Mouse (Mus musculus): ENCODE results near the gene Lin7c. TPM values are rescaled to one million over a fixed set of nuclear protein-coding genes. Genes with fewer than 3 reads are reported as not detected.

Gene Lin7c
- polyA plus RNA-seq, 1 experiment from 2014 or later, result 72.0 TPM

DNA sequence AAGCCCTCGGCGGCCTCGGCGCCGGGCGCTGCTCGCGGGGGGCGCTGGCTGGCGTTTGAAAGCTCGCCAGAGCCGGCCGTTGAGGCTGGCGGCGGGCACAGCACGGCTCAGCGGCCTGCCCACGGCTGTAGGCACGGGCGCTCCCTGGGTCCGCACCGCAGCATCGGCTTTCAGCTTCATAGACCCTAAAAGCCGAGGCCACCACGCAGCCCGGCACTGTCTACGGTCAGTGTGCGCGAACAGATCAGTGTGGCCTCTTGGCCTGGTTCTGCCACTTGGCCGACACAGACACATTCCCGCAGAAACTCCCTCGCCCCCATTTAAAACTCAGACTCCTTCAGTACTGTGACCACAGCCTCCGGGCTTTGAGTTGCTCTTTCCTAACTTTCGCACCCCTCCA lies 378 bp downstream of the Lin7c start:
- WGBS, result under 1% methylated on average over 24 of the region's 34 CpGs
- H3K4me2 ChIP-seq (replicated peaks), result peak overlapping the region; percentile 65
- peak overlapping the region; percentile 89 for H3K9ac ChIP-seq

DNA sequence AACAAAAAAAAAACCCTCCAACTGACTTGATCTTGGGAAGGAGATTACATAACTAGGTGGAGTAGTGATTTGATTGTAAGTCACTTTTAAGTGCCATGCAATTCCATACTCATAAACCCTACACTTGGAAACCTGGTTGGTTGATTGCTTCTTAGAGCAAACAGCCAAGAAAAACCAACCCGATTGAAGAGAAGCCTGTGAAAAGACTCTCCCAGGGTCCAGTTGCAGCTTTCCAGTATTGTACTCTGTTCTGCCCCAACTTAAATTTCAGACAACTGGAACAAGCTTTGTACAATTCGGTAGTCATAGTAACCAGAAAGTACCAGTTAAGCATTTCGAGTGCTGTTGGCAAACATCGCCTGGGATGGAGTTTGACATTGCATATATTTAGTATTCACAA lies 818 bp downstream of the Lin7c start:
- Histone ChIP-seq H3K27ac (peak overlapping the region; percentile 90), H3K9ac (peak overlapping the region; percentile 89), H3K4me3 (replicated peaks) (peak overlapping the region; percentile 82), H3K27me3 (replicated peaks) (no peaks in the 10 kb centered on the region), H3K36me3 (peaks cover 12% of the 10 kb centered on the region), H3K9me3 (no peaks in the 10 kb centered on the region), H3K4me1 (replicated peaks) (peaks cover 7% of the 10 kb centered on the region; the same call in 1 of the 2 replicates), H3K4me2 (replicated peaks) (peak overlapping the region; percentile 65)
- ATAC-seq, result no peak
- 22% methylated on average over 4 of the region's 4 CpGs for WGBS

More for the DNA sequence above, 378 bp downstream of the Lin7c start:
- H3K4me1 ChIP-seq (replicated peaks), result peaks cover 7% of the 10 kb centered on the region; the same call in 1 of the 2 replicates
- peak overlapping the region; percentile 82 for H3K4me3 ChIP-seq (replicated peaks)
- H3K9me3 ChIP-seq, result no peaks in the 10 kb centered on the region
- peak overlapping the region; percentile 90 for H3K27ac ChIP-seq
- peaks cover 10% of the 10 kb centered on the region for H3K36me3 ChIP-seq
- ATAC-seq, result peak; percentile 84
- no peaks in the 10 kb centered on the region for H3K27me3 ChIP-seq (replicated peaks)

DNA sequence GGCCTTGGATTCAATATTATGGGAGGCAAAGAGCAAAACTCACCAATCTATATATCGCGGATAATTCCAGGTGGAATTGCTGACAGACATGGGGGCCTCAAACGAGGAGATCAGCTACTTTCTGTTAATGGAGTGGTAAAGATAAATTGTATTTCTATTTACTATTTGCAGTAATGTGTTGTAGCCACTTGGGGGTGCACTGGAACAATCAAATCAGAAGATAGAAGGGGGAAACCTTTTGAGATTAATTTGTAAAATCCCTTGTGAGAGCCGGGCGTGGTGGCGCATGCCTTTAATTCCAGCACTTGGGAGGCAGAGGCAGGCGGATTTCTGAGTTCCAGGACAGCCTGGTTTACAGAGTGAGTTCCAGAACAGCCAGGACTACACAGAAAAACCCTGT lies 5.7 kb downstream of the Lin7c start:
- Histone ChIP-seq H3K27ac (no peak overlapping the region), H3K9ac (no peak overlapping the region), H3K4me1 (replicated peaks) (peaks cover 7% of the 10 kb centered on the region; the same call in 1 of the 2 replicates), H3K27me3 (replicated peaks) (no peaks in the 10 kb centered on the region), H3K4me2 (replicated peaks) (no peak overlapping the region), H3K36me3 (peaks cover 20% of the 10 kb centered on the region), H3K9me3 (no peaks in the 10 kb centered on the region), H3K4me3 (replicated peaks) (no peak overlapping the region)
- ATAC-seq, result no peak
- 85% methylated on average over 7 of the region's 7 CpGs for WGBS

DNA sequence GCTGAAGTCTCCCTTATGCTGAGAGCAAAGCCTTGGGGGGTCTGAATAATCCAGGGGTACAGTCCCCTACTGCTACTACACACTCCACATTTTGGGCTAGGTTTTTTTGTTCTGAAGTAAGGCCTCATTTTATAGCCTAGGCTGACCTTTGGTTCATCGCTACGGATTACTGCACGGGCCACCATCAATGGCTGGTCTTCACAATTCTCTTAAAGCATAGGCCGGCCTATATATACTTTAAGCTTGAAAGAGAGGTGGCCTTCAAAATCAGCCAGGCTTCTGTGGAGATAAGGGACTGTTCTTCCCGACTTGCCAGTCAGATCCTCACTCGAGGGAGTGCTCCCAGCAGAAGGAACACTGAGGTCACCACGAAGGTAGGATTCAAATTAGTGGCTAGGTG lies 12.2 kb downstream of the Lin7c start:
- Histone ChIP-seq H3K4me2 (replicated peaks) (no peak overlapping the region), H3K27ac (no peak overlapping the region), H3K36me3 (peaks cover 2% of the 10 kb centered on the region; the same call in 1 of the 2 replicates), H3K4me3 (replicated peaks) (no peak overlapping the region), H3K9me3 (no peaks in the 10 kb centered on the region), H3K4me1 (replicated peaks) (no peaks in the 10 kb centered on the region), H3K9ac (no peak overlapping the region), H3K27me3 (replicated peaks) (no peaks in the 10 kb centered on the region)
- ATAC-seq, result peak; percentile 43
- WGBS, result 61% methylated on average over 7 of the region's 7 CpGs

DNA sequence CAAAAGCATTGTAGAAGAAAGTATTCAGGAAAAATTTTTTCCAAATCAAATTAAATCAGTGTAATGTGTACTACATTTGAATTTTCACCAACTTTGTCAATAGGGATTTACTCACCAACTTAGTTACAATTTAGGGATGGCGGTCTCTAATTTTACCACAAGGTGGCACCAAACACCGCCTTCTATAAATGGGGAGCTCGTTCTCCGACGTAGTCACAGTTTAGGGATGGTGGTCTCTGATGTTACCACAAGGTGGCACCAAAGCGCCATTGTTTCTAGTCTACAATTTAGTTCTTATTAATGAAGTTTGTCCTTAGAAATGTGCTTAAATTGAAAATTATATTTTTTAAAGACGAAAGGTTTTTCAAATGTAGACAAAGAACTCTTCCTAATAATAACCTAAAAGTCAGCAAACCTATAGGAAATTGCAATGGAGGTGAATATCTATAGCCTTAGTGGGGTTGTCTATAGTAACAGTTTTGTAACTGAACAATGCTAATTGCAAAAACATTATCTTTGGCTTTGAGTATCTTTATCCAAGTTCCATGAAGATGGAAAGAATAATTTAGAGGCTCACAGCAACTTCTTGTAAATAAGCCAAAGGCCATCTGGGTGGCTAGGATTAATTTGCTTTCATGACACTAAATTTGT lies 13.6 kb downstream of the Lin7c start:
- no peak overlapping the region for H3K27ac ChIP-seq
- no peak overlapping the region for H3K4me2 ChIP-seq (replicated peaks)
- no peaks in the 10 kb centered on the region for H3K4me1 ChIP-seq (replicated peaks)
- 0 out of 2 replicates have a peak, but pooled peaks cover 2% of the 10 kb centered on the region for H3K36me3 ChIP-seq
- under 1% methylated on average over 7 of the region's 7 CpGs for WGBS
- H3K4me3 ChIP-seq (replicated peaks), result no peak overlapping the region
- H3K27me3 ChIP-seq (replicated peaks), result no peaks in the 10 kb centered on the region
- no peak overlapping the region for H3K9ac ChIP-seq
- no peaks in the 10 kb centered on the region for H3K9me3 ChIP-seq
- peak; percentile 65 for ATAC-seq

DNA sequence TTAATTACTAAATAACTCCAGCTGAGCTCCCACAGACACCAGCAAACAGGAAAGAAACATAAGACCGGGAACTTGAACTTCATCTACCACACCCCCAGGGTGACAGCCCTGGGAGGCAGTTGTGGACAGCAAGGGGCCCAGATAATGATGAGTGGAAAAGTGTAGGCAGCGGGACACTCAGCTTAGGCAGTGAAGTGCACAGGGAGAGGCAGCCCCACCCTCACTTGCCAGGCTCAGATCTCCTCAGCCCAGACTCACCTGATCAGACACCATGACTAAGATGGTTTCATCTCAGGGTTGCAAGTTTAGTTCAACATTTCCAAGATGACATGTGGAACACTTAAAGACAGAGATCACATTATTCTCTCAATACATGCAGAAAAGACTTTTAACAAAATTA lies 18.5 kb downstream of the Lin7c start:
- WGBS, result 55% methylated on average over 2 of the region's 2 CpGs
- peak; percentile 72 for ATAC-seq

DNA sequence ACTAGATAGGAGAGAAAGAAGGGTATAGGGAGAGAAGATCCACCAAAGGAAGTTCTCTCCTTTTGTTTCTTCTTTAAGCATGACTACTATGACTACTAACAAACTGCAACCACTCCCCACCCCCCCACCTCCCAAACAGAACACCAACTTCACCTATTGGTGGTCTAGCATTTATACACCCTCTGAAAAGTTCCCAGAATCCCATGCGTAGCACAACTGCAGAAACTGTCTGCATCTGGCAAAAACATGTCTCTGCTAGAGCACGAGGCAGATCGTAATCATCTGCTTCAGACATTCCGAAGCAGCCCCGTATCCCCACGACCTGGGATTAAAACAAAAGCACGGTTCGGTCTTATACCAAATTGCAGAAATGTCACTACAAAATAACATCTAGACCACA lies 21.6 kb downstream of the Lin7c start:
- Histone ChIP-seq H3K4me3 (replicated peaks) (no peak overlapping the region), H3K4me1 (replicated peaks) (no peaks in the 10 kb centered on the region), H3K4me2 (replicated peaks) (no peak overlapping the region), H3K9ac (no peak overlapping the region), H3K36me3 (no peaks in the 10 kb centered on the region), H3K27me3 (replicated peaks) (no peaks in the 10 kb centered on the region), H3K9me3 (no peaks in the 10 kb centered on the region), H3K27ac (no peak overlapping the region)
- WGBS, result 92% methylated on average over 8 of the region's 8 CpGs
- ATAC-seq, result no peak

More for the DNA sequence above, 18.5 kb downstream of the Lin7c start:
- Histone ChIP-seq H3K9ac (no peak overlapping the region), H3K4me2 (replicated peaks) (no peak overlapping the region), H3K36me3 (no peaks in the 10 kb centered on the region), H3K27me3 (replicated peaks) (no peaks in the 10 kb centered on the region), H3K4me1 (replicated peaks) (no peaks in the 10 kb centered on the region), H3K27ac (no peak overlapping the region), H3K9me3 (no peaks in the 10 kb centered on the region), H3K4me3 (replicated peaks) (no peak overlapping the region)

DNA sequence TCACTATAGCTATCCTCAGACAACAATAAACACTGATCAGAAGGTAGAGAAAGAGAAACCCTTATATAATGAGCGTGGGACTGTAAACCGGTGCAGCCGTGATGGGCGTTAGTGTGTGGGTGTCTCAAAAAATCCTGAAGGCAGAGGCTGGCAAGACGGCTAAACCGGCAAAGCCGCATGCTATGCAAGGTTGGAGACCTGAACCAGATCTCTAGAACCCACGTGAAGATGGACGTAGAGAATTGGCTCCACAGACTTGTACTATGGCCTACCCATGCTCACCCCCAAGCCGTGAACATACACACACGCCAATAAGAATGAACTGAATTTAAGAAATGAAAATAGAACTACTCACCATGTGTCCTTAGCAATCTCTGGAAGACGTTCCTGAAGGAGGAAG lies 22.1 kb downstream of the Lin7c start:
- ATAC-seq, result no peak
- no peaks in the 10 kb centered on the region for H3K4me1 ChIP-seq (replicated peaks)
- H3K27me3 ChIP-seq (replicated peaks), result no peaks in the 10 kb centered on the region
- H3K36me3 ChIP-seq, result no peaks in the 10 kb centered on the region
- no peak overlapping the region for H3K9ac ChIP-seq
- H3K9me3 ChIP-seq, result no peaks in the 10 kb centered on the region
- no peak overlapping the region for H3K27ac ChIP-seq
- WGBS, result 88% methylated on average over 12 of the region's 12 CpGs
- no peak overlapping the region for H3K4me2 ChIP-seq (replicated peaks)
- H3K4me3 ChIP-seq (replicated peaks), result no peak overlapping the region

DNA sequence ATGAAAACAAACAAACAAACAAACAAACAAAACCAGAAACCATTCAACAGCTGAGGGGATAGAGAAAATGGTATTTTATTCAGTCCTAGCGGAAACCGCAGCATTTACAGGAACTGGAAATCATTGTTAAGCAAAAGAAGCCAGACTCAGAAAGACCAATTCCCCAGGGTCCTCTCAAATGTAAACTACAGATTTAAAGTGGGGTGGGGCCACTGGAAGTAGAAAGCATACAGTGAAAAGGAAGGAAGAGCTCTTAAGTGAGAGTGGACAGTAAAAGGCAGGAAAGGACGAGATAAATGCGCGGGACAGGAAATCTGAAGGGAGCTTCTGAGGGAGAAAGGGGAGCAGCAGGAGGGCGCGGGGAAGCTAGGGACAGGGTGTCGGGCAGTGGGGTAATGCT lies 22.6 kb downstream of the Lin7c start:
- Histone ChIP-seq H3K9ac (no peak overlapping the region), H3K27me3 (replicated peaks) (no peaks in the 10 kb centered on the region), H3K36me3 (no peaks in the 10 kb centered on the region), H3K9me3 (no peaks in the 10 kb centered on the region), H3K4me3 (replicated peaks) (no peak overlapping the region), H3K4me1 (replicated peaks) (no peaks in the 10 kb centered on the region), H3K27ac (no peak overlapping the region), H3K4me2 (replicated peaks) (no peak overlapping the region)
- WGBS, result 62% methylated on average over 8 of the region's 8 CpGs
- ATAC-seq, result no peak

DNA sequence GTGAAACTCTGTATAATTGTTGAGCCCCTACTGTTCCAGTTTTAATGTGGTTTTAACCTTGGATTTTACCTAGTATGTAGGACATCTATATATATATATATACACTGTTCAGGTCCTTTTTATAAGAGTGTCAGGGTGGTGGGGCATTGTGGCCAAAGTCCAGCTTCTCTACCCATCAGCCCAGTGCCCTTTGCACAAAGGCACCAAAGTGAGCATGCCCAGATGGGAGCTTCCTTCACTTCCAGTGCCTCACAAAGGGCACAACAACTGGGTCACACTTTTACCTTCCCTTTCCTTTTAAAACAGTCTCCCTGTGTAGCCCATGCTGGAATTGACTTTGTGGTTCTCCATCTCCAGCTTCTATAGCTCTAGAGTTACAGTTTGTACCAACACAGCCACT lies 23.9 kb downstream of the Lin7c start:
- Histone ChIP-seq H3K27ac (no peak overlapping the region), H3K4me2 (replicated peaks) (no peak overlapping the region), H3K4me3 (replicated peaks) (no peak overlapping the region), H3K9me3 (no peaks in the 10 kb centered on the region), H3K4me1 (replicated peaks) (peaks cover 7% of the 10 kb centered on the region), H3K27me3 (replicated peaks) (no peaks in the 10 kb centered on the region), H3K36me3 (no peaks in the 10 kb centered on the region), H3K9ac (no peak overlapping the region)
- ATAC-seq, result no peak

DNA sequence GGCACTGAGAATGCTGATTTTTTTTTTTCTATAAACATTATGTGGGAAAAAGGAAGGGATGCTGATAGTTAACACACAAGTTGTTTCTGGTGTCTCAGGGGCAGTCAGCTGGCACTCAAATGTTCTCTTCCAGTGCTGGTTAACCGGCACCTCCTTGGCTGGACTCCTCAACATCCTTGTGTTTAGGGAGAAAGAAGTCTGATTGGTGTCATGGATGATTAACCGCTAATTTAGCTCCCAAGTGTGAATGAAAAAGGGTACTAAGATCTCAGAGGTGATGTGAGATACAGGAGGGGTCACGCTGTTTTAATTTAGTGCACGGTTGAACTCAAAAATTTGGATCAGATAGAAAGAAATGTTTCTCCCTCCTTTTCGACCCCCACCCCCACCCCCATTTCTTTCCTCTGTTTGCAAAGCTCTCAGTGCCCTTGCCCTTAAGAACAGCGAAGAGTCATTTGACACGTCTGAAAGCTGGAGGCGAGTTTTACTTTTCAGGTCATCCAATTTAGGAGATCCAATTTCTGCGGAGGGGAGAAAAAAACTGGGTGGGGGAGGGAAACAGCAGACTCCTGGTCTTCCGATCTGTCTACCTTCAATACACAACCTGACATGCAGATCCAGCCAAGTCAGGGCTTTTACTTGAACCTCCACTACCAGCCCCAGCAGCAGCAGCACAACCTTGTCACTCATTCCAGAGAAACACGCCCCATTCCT lies 26.3 kb downstream of the Lin7c start:
- 6% methylated on average over 11 of the region's 11 CpGs for WGBS
- no peak overlapping the region for H3K27ac ChIP-seq
- peak overlapping the region; percentile 72 for H3K4me2 ChIP-seq (replicated peaks)
- peaks cover 11% of the 10 kb centered on the region for H3K4me1 ChIP-seq (replicated peaks)
- H3K36me3 ChIP-seq, result no peaks in the 10 kb centered on the region
- H3K9me3 ChIP-seq, result no peaks in the 10 kb centered on the region
- H3K27me3 ChIP-seq (replicated peaks), result no peaks in the 10 kb centered on the region
- ATAC-seq, result peak; percentile 16
- H3K4me3 ChIP-seq (replicated peaks), result peak overlapping the region; percentile 92
- H3K9ac ChIP-seq, result no peak overlapping the region

DNA sequence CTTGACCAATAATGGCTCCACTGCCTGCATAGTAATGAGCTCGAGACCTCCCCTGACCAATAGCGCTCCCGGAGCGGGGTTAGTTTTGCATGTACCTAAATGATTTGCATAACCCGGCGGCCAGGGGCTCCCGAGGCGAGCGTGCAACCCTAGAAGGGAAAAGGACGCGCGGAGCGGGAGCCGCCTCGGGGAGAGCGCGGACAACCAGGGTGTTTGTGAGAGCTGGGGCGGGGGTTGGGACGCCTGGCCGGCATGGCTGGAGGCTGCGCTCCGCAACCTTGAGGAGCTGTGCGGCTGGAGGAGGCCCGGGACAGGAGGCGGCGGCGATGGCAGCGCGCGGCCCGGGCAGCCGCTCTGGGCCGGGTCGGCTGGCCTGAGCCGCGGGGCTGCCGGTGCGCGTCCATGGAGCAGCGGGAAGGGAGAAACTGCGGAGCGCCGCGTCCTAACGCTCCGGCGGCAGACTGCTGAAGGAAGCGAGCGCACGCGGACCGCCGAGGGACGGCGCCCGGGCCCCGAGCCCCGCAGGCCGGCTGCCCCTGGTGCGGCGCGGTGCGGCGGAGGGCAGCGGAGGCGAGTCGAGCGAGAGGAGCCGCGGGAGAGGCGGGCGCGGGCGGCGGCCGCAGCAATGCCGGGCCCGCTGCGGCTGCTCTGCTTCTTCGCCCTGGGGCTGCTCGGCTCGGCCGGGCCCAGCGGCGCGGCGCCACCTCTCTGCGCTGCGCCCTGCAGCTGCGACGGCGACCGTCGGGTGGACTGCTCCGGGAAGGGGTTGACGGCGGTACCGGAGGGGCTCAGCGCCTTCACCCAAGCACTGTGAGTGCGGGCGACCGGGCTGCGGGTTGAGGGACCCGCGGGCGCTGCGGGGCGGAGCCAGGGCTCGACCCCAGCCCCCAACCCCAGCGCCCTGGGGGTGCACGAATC lies 27.1 kb downstream of the Lin7c start, which contains the start of gene Lgr4:
TSS of gene Lgr4 (plus strand) at position 152 of the 918 bp plus-strand sequence.
- H3K9ac ChIP-seq, result peak within 1 kb of the TSS; percentile 98
- H3K27ac ChIP-seq, result peak within 1 kb of the TSS; percentile 99
- H3K9me3 ChIP-seq, result no peaks in the 10 kb centered on the region
- under 1% methylated on average over 107 of the region's 111 CpGs for WGBS
- H3K4me1 ChIP-seq (replicated peaks), result peaks cover 11% of the 10 kb centered on the region
- H3K4me3 ChIP-seq (replicated peaks), result peak within 1 kb of the TSS; percentile 92
- ATAC-seq, result peak; percentile 98
- no peaks in the 10 kb centered on the region for H3K36me3 ChIP-seq
- no peaks in the 10 kb centered on the region for H3K27me3 ChIP-seq (replicated peaks)
- H3K4me2 ChIP-seq (replicated peaks), result peak within 1 kb of the TSS; percentile 72
